24 mouse cellular contexts compared by ENCODE assay signal in the genomic region with DNA sequence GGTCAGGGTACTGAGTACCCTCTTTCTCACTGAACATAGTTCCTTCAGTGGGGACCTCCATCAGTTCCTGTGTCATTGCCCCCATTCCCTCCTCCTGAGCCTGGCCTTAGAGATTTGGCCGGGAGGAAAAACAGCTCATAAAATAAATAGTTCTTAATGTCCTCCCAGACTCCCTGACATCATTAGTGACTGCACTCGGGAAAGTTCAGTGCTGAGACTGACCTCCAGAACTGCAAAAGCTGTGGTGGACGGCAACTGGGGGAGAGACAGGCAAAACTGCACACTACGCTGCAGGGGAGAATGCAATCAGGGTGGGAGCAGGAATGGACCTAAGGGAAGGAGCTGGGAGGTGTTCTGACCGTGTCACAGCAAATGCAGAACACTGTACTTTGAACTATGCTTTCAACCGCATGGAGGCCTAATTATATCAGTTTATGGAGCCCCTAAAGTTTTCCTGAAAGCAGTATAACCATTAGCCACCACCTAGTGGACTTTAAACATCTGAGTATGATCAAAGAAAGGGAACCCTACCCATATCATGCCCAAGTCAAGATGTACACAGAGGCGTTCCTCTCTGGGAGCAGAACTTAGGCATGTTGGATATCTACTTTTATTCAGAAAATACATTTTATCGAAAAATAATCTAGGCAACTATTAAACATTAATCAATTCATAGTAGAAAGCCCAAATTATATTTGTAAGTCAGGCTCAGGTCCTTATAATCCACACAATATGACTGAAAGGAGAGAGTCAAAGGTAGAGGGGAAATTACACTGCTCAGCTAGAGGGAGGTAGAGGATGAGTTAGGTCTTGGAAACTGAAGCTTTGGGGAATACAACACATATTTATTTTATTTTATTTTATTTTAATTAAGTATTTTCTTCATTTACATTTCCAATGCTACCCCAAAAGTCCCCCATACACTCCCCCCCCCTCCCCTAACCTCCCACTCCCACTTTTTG.
A peak's percentile ranks its signal among the peaks of the same experiment; 100 is the strongest.
DNase-seq lines count a peak whose midpoint lies in the region; ATAC-seq and TF ChIP-seq lines count a peak whose summit lies in the region.
"Had no signal": no experiment of that assay in that cellular context is flagged by ENCODE, and none has a peak within 500 bp of the region (broad histone marks: within the 10 kb centered on the region; RNA-seq: fewer than 3 reads in every experiment).

No protein-coding gene starts in this region.

- H3K4me2 ChIP-seq in intestine, postnatal 0 days (replicated peaks; ENCODE audit: low read depth), result peak overlapping the region; percentile 54
- H3K4me2 ChIP-seq in stomach, embryonic 16.5 days (ENCODE audit: low read depth, low read length), result no peak overlapping the region
- H3K4me2 ChIP-seq: embryonic facial prominence, embryonic 12.5 days; hindbrain, embryonic 14.5 days; liver, embryonic 12.5 days; midbrain, embryonic 12.5 days had no signal

- no peaks in the 10 kb centered on the region for H3K27me3 ChIP-seq in liver, adult 2 months (ENCODE audit: control insufficient read depth, insufficient read depth, low read length)
- no peaks in the 10 kb centered on the region for H3K27me3 ChIP-seq in intestine, postnatal 0 days (replicated peaks; ENCODE audit: control insufficient read depth, insufficient read depth, low read length)
- H3K27me3 ChIP-seq in stomach, embryonic 16.5 days (ENCODE audit: control insufficient read depth, insufficient read depth, low read length), result no peaks in the 10 kb centered on the region
- H3K27me3 ChIP-seq: CH12.LX; embryonic facial prominence, embryonic 12.5 days; liver, embryonic 12.5 days; midbrain, embryonic 12.5 days had no signal

- H3K9me3 ChIP-seq in intestine, postnatal 0 days (ENCODE audit: control insufficient read depth), result no peaks in the 10 kb centered on the region
- no peaks in the 10 kb centered on the region for H3K9me3 ChIP-seq in stomach, embryonic 16.5 days (replicated peaks; ENCODE audit: control insufficient read depth, low read length)
- H3K9me3 ChIP-seq: embryonic facial prominence, embryonic 12.5 days; G1E; liver, embryonic 12.5 days; midbrain, embryonic 12.5 days had no signal

- no peaks in the 10 kb centered on the region for H3K36me3 ChIP-seq in liver, adult 2 months (ENCODE audit: control insufficient read depth, insufficient read depth, low read length)
- H3K36me3 ChIP-seq in intestine, postnatal 0 days (ENCODE audit: control insufficient read depth, insufficient read depth), result no peaks in the 10 kb centered on the region
- H3K36me3 ChIP-seq in stomach, embryonic 16.5 days (ENCODE audit: control insufficient read depth, insufficient read depth, low read length), result no peaks in the 10 kb centered on the region
- H3K36me3 ChIP-seq: embryonic facial prominence, embryonic 12.5 days; G1E; liver, embryonic 12.5 days; midbrain, embryonic 12.5 days had no signal

- H3K4me3 ChIP-seq in liver, adult 2 months (ENCODE audit: insufficient read depth, low read depth, low read length), result no peak overlapping the region
- no peak overlapping the region for H3K4me3 ChIP-seq in intestine, postnatal 0 days (ENCODE audit: low read depth, low read length)
- no peak overlapping the region for H3K4me3 ChIP-seq in stomach, embryonic 16.5 days (replicated peaks; ENCODE audit: low read length)
- H3K4me3 ChIP-seq: embryonic facial prominence, embryonic 12.5 days; liver, embryonic 12.5 days; midbrain, embryonic 12.5 days had no signal

- H3K79me2 ChIP-seq in liver, adult 2 months (ENCODE audit: control insufficient read depth, insufficient read depth, low read length), result no peaks in the 10 kb centered on the region

- ATAC-seq in intestine, postnatal 0 days, result peak; percentile 96
- ATAC-seq in stomach, embryonic 16.5 days (ENCODE audit: insufficient read depth, low FRiP score), result peak; percentile 21; the same call in 1 of the 2 replicates
- ATAC-seq: forebrain, postnatal 0 days; inflammation-experienced regulatory T-cells, adult 6 months; liver, embryonic 12.5 days; Patski had no signal

- no peak for TF ChIP-seq CTCF in liver, adult 2 months (IDR thresholded peaks at IDR 0.05; ENCODE audit: low read depth, low read length)
- TF ChIP-seq CTCF in intestine, postnatal 0 days (IDR thresholded peaks at IDR 0.05; ENCODE audit: low read depth), result peak; percentile 30

- no peak overlapping the region for H3K9ac ChIP-seq in liver, adult 2 months (ENCODE audit: low read depth, low read length)
- no peak overlapping the region for H3K9ac ChIP-seq in intestine, postnatal 0 days (ENCODE audit: low read depth, low read length)
- H3K9ac ChIP-seq in stomach, embryonic 16.5 days (ENCODE audit: low read length), result no peak overlapping the region
- H3K9ac ChIP-seq: embryonic facial prominence, embryonic 12.5 days; forebrain, postnatal 0 days; hindbrain, embryonic 14.5 days; liver, embryonic 12.5 days; midbrain, embryonic 12.5 days had no signal

- TF ChIP-seq POLR2A in liver, adult 2 months (IDR thresholded peaks at IDR 0.05; ENCODE audit: extremely low read depth, insufficient read depth, low read length), result no peak

- no peaks in the 10 kb centered on the region for H3K4me1 ChIP-seq in liver, adult 2 months (ENCODE audit: control insufficient read depth, insufficient read depth, low read length)
- H3K4me1 ChIP-seq in intestine, postnatal 0 days (replicated peaks; ENCODE audit: control insufficient read depth, insufficient read depth, low read length), result peaks cover 3% of the 10 kb centered on the region
- no peaks in the 10 kb centered on the region for H3K4me1 ChIP-seq in stomach, embryonic 16.5 days (ENCODE audit: control insufficient read depth, insufficient read depth, low read length)
- H3K4me1 ChIP-seq: embryonic facial prominence, embryonic 12.5 days; liver, embryonic 12.5 days had no signal

- peak; percentile 24 for DNase-seq in liver, adult 2 months (ENCODE audit: extremely low read depth, low read depth, low spot score)
- DNase-seq in liver, result no peak
- peak; percentile 18 to 45 for DNase-seq in kidney, postnatal 36 days
- DNase-seq in right cerebral cortex, postnatal 25 days, result no peak
- no peak for DNase-seq in spleen, postnatal 4 days (ENCODE audit: low spot score in 2 of 2)
- DNase-seq: adrenal gland, adult 2 months; B cell, adult 2 months; cerebellum, adult 11-12 months; cerebellum, postnatal 10 days; forebrain, postnatal 0 days; heart, postnatal 4 days; layer of hippocampus, adult 9-11 months; lung, adult 2 months; right cerebral cortex, postnatal 14 days had no signal

- WGBS in liver, adult 2 months, result 73% methylated on average over 8 of the region's 8 CpGs
- WGBS in intestine, postnatal 0 days, result 25% methylated on average over 8 of the region's 8 CpGs
- WGBS in stomach, embryonic 16.5 days, result 52% methylated on average over 8 of the region's 8 CpGs

- no peak overlapping the region for H3K27ac ChIP-seq in liver, adult 2 months (replicated peaks; ENCODE audit: insufficient read depth, low read depth, low read length)
- H3K27ac ChIP-seq in intestine, postnatal 0 days (ENCODE audit: low read depth, low read length), result peak overlapping the region; percentile 77
- H3K27ac ChIP-seq in stomach, embryonic 16.5 days (ENCODE audit: low read length), result no peak overlapping the region
- H3K27ac ChIP-seq: embryonic facial prominence, embryonic 12.5 days; hindbrain, embryonic 14.5 days; liver, embryonic 12.5 days; midbrain, embryonic 12.5 days had no signal

Comparison
In these comparisons a context has a peak if more than half of its experiments do, and no peak if none do; other contexts are left out.
1. DNase-seq: peak in liver, adult 2 months (single experiment) and kidney, postnatal 36 days (2 of 2); none in liver (single experiment), right cerebral cortex, postnatal 25 days (single experiment) and spleen, postnatal 4 days (0 of 2).